Mouse (Mus musculus) bone marrow, adult 2 months (tissue): ENCODE results near the gene Wfdc15a. TPM values are rescaled to one million over a fixed set of nuclear protein-coding genes. Genes with fewer than 3 reads are reported as not detected.

Experiments used
- H3K27ac ChIP-seq: fragments of 200-500 bp; 2 replicates; pipeline ENCODE4 v1.5.1; 2012; ENCODE audit warnings: low read depth, mild to moderate bottlenecking, control low read depth, inconsistent platforms, low read length; ENCODE audit not compliant: control insufficient read depth, poor library complexity, insufficient read depth
- H3K4me1 ChIP-seq: fragments of 200-500 bp; 2 replicates; pipeline ENCODE4 v1.6.1; 2011; ENCODE audit warnings: low read length; ENCODE audit not compliant: control insufficient read depth, insufficient read depth
- H3K4me3 ChIP-seq: fragments of 200-500 bp; replicated peaks from 2 replicates; pipeline ENCODE3; 2011; ENCODE audit warnings: mild to moderate bottlenecking, low read depth, low read length, control low read depth; ENCODE audit not compliant: control insufficient read depth
- CTCF ChIP-seq: fragments of 200-500 bp; IDR thresholded peaks from 2 replicates; pipeline ENCODE4 v1.5.1; 2011; ENCODE audit warnings: low read length, control low read depth; ENCODE audit not compliant: control insufficient read depth, insufficient read depth
- POLR2A ChIP-seq: fragments of 200-500 bp; IDR thresholded peaks from 2 replicates; pipeline ENCODE4 v1.6.1; 2011; ENCODE audit warnings: low read depth, mild to moderate bottlenecking, control low read depth, low read length, borderline replicate concordance; ENCODE audit not compliant: control insufficient read depth
- WGBS: fragments of 180-500 bp; shearing (Covaris S2); methylation state at CpG from one replicate; pipeline ENCODE4 v1.1.7; 2018; 5-methylcytosine and 5-hydroxymethylcytosine counted together
- polyA plus RNA-seq: library from polyadenylated mRNA; stranded (reverse); fragments of >200 nt; gene quantifications from 2 replicates; pipeline ENCODE4 v1.2.4, GENCODE M21; 2011; ENCODE audit warnings: low replicate concordance; ENCODE audit not compliant: missing spikeins, insufficient read depth, insufficient read length

Wfdc15a gene
- polyA plus RNA-seq, 1 experiment: not detected

DNA sequence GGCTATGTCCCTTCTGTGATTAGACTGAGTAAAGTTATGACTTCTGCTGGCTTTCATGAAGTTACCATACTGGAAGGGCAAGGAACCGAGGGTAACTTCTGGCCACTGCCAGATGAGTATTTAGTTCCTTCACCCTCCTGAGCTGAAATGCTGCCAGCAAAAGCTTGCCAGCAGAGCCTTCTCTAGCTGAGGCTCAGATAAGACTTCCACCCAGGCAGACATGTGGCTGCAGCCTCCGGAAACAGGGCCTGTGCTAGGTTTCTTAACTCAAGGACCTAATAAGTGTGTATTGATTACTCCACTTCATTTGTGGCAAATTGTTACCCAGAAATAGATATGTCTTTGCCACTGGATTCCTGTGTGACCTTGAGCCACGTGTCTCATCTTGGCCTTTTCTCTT lies 26.5 kb downstream of the Wfdc15a start:
- no peak overlapping the region for H3K4me3 ChIP-seq
- WGBS: 6% methylated on average over 3 of the region's 3 CpGs
- no peaks in the 10 kb centered on the region for H3K4me1 ChIP-seq

DNA sequence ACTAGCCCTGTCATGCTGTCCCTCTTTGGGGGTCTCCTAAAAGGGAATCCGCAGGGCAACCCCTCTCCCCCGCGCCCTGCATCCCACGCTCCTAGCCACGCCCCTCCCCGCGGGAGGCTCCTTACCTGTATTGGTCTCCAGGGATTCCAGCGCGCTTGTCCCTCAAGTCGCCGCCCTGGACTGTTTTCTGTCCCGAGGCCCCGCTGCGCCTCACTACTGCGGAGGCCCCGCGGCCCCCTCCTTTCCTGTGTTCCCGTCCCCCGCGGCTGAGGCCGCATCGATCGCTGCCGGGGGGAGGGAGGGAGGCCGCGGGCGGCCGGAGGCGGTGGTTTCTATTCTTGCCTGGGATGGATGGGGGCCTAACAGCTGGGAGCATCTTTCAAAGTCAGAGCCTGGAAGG lies 29.0 kb downstream of the Wfdc15a start, which contains the start of gene Kcns1:
Gene Kcns1, minus strand, starts transcription at position 212 of the 400 bp plus-strand sequence.
- Histone ChIP-seq H3K27ac (no peak within 1 kb of the TSS), H3K4me1 (no peaks in the 10 kb centered on the region; the same call in 1 of the 2 replicates), H3K4me3 (no peak within 1 kb of the TSS)
- TF ChIP-seq CTCF: no peak
- TF ChIP-seq POLR2A: no peak
- 2% methylated on average over 29 of the region's 29 CpGs for WGBS

More for the DNA sequence above, 26.5 kb downstream of the Wfdc15a start:
- no peak overlapping the region for H3K27ac ChIP-seq
- TF ChIP-seq POLR2A: no peak
- TF ChIP-seq CTCF: no peak

DNA sequence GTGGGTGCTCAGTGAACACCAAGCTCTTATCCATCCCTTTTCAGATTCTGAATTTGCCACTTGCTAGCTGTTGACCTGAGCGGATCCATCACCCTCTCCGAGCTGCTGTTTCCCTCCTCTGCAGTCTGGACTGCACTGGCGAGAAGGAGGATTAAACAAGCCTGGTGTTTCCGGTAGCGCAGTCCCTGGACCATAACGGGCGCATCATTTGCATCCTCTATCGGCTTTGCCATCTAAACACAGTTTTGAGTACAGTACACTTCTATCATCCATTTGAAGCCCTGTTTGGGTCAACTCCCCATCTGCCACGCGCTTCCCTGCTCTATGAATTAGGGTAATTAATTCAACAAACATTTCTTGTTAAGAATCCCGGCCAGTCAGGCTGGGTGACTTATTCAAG lies 29.6 kb downstream of the Wfdc15a start:
- 23% methylated on average over 11 of the region's 11 CpGs for WGBS
- no peak for TF ChIP-seq CTCF
- Histone ChIP-seq H3K4me3 (no peak overlapping the region), H3K4me1 (no peaks in the 10 kb centered on the region; the same call in 1 of the 2 replicates), H3K27ac (no peak overlapping the region)

DNA sequence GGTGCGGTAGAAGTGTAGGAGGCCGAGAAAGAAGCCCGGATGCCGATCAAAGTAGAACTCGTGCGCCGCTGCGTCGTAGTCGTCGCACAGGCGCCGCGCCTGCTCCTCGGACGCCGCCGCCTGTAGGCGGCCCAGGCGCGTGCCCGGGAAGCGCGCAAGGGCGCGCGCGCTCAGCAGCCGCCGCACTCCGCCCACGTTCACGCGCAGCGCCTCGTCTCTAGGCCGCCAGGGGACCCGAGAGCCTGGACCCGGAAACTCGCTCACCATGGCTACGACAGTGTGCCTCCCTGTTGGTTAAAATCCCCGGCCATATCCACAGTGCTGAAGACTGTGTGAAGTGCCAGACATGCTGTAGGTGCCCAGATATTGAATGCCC lies 31.4 kb downstream of the Wfdc15a start:
- H3K4me1 ChIP-seq: no peaks in the 10 kb centered on the region; the same call in 1 of the 2 replicates
- no peak overlapping the region for H3K4me3 ChIP-seq
- H3K27ac ChIP-seq: peak overlapping the region; percentile 7; the same call in 1 of the 2 replicates
- no peak for TF ChIP-seq CTCF
- TF ChIP-seq POLR2A: no peak
- WGBS: 10% methylated on average over 42 of the region's 42 CpGs

DNA sequence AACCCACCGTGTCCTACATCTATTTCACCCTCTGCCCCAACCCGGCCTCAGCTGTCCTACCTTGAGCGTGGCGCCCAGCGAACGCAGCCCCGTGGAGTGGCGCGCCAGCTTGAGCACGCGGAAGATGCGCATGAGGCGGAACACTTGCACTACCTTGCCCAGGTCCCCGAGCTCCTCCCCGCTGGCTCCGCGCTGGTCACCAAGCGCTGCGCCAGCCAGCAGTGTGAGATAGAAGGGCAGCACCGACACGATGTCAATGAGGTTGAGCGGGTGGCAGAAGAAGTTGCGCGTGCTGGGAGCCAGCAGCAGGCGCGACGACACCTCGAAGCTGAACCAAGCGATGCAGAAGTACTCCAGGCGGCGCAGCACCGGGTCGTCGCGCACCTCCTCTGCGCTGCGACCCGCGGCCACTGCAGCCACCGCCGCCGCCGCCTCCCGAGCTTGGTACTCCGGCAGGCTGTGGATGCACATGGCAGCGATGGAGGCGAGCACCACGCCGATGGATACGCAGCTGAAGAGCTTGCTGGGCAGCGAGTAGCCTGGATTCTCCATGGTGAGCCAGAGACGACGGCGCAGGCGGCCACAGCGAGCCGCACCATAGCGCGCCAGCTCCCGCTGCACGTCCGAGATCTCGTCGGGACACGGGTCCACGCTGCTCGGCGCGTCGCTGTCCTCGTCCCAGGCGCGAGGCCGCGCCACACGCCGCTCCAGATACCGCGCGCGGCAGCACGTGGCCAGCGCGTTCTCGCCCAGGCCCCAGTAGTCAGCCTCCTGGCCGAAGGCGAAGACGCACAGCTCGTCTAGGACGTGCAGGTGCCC lies 32.0 kb downstream of the Wfdc15a start:
- Histone ChIP-seq H3K4me3 (no peak overlapping the region), H3K27ac (peak overlapping the region; percentile 7; the same call in 1 of the 2 replicates), H3K4me1 (no peaks in the 10 kb centered on the region; the same call in 1 of the 2 replicates)
- WGBS: 21% methylated on average over 90 of the region's 90 CpGs
- TF ChIP-seq POLR2A (no peak), CTCF (no peak)

DNA sequence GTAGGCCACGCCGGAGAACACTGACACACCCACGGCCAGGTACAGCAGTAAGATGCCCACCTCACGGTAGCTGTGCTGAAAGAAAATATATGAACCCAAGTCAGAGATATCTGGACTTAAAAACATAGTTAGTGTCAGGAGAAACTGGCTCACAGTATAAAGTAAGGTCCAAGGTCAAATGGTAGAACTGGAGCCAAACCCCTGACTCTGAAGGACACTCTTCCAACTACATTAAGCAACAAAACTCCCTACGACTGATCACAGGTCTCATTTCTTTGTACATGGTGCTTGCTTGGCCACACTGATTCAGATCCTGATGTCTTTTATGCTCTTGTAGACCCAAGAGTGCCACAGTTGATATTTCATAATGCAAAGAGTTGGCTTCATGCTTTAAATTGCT lies 35.0 kb downstream of the Wfdc15a start:
- TF ChIP-seq POLR2A (no peak), CTCF (no peak)
- H3K4me1 ChIP-seq: no peaks in the 10 kb centered on the region; the same call in 1 of the 2 replicates
- WGBS: 88% methylated on average over 5 of the region's 5 CpGs

DNA sequence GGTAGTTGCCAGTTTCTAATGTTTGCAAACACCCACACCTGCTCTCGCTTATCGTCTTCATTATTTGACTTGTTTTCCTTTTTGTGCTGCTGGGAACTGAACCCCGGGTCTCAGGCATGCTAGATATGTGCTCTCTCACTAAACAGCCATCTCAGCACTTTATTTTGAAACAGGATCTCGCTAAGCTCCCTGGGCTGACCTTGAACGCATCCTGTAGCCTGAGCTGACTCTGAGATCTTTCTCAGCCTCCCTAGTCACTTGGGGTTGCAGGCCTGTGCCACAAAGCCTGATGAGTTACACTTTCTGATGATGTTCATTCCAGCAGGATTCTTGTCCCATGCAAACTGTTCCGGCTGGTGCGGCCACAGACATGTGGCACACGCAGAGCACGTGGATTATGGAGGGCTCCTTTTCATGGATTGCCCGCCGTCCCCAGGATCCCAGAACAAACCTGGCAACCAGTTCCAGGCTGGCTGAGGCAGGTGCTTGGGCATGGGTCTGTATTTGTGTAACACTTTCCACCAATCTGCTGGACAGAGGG lies 38.3 kb downstream of the Wfdc15a start:
- no peak for TF ChIP-seq POLR2A
- no peak for TF ChIP-seq CTCF
- no peak overlapping the region for H3K27ac ChIP-seq
- 82% methylated on average over 11 of the region's 11 CpGs for WGBS
- no peaks in the 10 kb centered on the region for H3K4me1 ChIP-seq
- no peak overlapping the region for H3K4me3 ChIP-seq

More for the DNA sequence above, 35.0 kb downstream of the Wfdc15a start:
- Histone ChIP-seq H3K27ac (no peak overlapping the region), H3K4me3 (no peak overlapping the region)

DNA sequence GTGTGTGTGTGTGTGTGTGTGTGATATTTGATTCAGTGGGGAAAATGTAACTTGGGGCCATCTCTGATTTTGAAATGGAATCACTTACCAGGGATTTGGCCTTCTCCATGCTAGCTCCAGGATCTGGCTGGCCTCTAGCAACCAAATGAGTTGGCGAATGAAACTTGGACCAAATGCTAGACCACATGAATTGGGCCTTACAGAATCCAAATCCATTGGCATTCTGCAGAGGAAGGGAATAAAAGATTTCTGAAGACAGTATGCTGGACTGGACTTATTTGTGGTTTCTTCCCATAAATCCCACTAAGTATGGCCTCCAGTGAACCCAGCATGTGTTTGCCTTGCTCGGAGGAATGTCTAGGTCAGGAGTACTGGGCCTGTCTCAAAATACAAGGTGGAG lies 41.1 kb downstream of the Wfdc15a start:
- TF ChIP-seq POLR2A: no peak
- no peak for TF ChIP-seq CTCF
- Histone ChIP-seq H3K4me1 (no peaks in the 10 kb centered on the region), H3K4me3 (no peak overlapping the region), H3K27ac (no peak overlapping the region)
- 78% methylated on average over 2 of the region's 2 CpGs for WGBS

DNA sequence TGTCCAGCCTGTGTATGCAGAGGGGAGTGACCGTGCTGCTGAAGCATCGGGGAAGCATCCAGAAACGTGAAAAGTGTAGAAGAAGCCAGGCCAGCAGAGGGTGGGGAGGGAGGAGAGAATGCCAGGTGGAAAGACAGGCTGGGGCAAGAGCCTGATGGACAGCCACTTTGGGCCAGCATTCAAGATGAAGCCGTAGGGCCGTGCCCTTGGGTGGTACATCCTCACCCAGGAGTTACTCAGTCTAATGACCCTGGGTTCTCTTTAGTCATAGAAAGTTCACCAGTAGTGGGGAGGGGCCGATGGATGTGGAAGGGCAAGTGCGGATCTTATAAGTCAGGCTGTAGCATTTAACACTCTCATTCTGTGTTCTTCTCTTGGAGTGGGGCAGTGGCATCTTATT lies 43.8 kb downstream of the Wfdc15a start:
- H3K27ac ChIP-seq: no peak overlapping the region
- H3K4me1 ChIP-seq: no peaks in the 10 kb centered on the region
- WGBS: 84% methylated on average over 7 of the region's 7 CpGs
- H3K4me3 ChIP-seq: no peak overlapping the region
- TF ChIP-seq CTCF (no peak), POLR2A (no peak)
